Mouse (Mus musculus) retina, adult 2 months (tissue): ENCODE data around the gene Crlf3.

Source experiments
- DNase-seq: peaks from one replicate; pipeline ENCODE4 v3.0.0-alpha.2; 2012; ENCODE audit warnings: low read depth, low spot score

Gene Crlf3

GRCm38 (mm10) chr11:80080826-80081728, at the start of gene Crlf3:
Gene Crlf3 (minus strand): TSS chr11:80080991.
- peak; percentile 83 for DNase-seq

GRCm38 (mm10) chr11:80116411-80116810, 35.6 kb upstream of the Crlf3 start:
- DNase-seq, result no peak

DNA sequence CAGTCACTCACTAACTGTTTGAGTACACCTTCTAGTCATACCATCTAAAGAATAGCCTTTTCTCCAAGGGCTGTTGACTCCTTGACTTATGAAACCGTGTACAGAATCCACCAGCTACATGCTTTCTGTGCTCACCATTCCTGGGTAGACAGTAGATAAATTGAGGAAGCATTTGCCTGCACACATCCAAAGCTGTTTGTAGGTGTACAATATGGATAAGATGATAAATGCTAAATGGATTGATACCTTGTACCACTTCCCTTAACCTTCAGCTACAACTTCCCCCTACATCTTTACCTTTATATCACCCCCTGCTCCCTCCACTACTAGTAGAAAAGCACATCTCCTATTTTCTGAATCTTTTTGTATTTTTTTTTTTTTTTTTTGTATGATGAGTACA, 23.6 kb upstream of the Crlf3 start:
- no peak for DNase-seq

DNA sequence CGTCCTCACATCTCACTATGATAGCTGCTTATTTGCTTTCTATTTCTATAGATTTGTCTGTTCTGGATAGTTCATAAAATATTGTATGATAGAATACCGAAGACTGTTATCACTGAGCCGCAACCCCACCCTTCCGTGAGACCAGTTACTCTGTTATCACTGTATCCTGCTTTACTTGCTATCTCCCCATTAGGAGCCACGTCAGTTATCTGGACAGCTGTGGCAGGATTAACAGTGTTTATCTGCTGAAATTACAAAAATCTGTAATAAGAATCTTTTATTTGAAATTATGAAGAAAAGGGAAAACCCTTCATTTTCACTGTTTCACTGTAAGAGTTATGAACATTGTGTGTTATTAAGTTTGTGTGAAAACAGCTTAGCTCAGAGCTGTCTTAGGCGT, 20.5 kb upstream of the Crlf3 start:
- no peak for DNase-seq

DNA sequence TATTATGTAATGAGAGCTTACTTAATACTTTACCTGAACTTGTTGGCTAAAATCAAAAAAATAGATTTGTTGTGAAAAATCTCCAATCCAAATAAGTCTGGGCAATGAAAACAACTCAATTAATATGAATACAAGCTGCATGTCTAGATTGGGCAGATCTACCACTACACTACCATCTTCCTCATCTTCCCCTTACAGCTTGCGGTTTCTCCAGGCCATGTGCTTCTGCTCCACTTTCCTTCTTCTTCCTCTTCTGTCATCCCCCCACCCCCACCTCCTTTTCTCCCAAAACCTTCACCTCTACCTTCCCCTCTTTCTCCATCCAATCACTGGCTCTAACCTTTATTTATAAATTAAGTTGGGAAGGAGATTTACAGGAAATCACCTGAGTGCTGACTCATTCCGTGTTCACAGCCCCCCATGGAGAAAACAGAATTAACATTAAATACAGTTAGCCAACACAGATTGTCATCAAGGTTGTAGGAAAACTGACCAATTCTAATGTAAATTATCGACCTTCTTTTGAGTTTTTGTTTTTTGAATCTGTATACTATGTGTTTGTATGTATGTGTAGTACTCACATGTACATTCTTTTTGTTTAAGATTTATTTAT, 17.8 kb upstream of the Crlf3 start:
- DNase-seq, result no peak

- DNase-seq, result no peak
These were observed 9.9 kb upstream of the Crlf3 start for GRCm38 (mm10) chr11:80090555-80091164.

- no peak for DNase-seq
These were observed 9.0 kb upstream of the Crlf3 start for GRCm38 (mm10) chr11:80089817-80090214.

GRCm38 (mm10) chr11:80088917-80089816, 8.4 kb upstream of the Crlf3 start, which contains the start of gene Atad5:
Gene Atad5 (plus strand): TSS chr11:80089400.
- DNase-seq, result peak; percentile 76

- peak; percentile 63 for DNase-seq
These were observed 6.1 kb upstream of the Crlf3 start for GRCm38 (mm10) chr11:80086844-80087243.

DNA sequence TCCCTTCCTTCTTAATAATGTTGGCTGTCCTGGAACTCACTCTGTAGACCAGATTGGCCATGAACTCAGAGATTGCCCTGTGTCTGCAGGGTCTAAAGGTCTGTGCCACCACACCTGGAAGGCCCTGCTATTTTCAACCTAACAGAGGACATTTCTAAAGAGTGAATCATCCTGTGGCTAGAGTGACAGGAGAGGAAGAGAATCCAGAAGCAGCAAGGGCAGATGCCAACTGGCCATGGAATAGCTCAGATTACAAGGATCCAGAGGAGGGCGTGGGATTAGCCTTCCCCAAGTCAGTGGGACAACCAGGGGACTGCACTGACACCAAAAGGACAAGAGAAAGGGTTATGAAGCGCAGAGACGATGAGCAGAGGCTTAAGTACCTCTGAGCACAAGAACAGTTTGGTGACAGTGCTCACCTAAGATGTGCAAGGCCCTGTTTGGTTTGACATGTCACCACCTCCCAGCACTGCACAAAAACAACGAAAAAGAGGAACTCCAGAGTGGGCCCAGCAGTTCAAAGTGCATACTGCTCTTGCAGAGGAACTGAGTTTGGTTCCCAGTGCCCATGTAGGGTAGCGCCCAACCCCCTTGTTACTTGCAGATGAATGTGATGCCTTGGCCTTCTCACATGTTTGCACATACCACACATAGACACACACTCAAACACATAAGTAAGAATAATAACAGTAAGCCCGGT, 4.7 kb upstream of the Crlf3 start:
- no peak for DNase-seq

DNA sequence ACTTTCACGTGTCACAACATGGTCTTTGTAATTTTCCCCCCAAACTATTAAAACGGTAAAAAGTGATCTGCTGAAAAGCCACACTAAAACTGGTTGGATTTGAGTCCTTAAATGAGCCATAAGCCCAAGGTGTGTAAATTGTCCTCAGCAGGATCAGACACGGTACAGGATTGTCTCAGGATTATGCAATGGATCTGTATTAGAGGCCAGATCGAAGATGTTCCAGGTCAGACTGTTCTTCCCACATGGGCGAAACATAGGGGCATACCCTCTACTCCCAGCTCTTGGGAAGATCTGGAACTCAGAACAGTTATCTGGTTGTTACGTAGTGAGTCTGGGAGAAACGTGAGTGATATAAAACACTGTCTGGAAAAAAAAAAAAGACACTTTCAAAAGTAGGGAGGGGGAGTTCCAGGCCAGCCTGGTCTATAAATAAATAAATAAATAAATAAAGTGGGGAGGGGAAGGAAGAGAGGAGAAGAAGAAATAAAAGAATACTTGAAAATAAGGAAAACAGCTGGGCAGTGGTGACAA, 1.1 kb upstream of the Crlf3 start:
- peak; percentile 18 for DNase-seq

- DNase-seq, result no peak
These were observed 388 bp downstream of the Crlf3 start for GRCm38 (mm10) chr11:80080381-80080825.

- no peak for DNase-seq
These were observed 1.0 kb downstream of the Crlf3 start for GRCm38 (mm10) chr11:80079751-80080150.

GRCm38 (mm10) chr11:80078831-80079230, 2.0 kb downstream of the Crlf3 start:
- DNase-seq, result no peak

GRCm38 (mm10) chr11:80077784-80078545, 2.8 kb downstream of the Crlf3 start:
- no peak for DNase-seq

GRCm38 (mm10) chr11:80075608-80076277, 5.0 kb downstream of the Crlf3 start:
- DNase-seq, result no peak

DNA sequence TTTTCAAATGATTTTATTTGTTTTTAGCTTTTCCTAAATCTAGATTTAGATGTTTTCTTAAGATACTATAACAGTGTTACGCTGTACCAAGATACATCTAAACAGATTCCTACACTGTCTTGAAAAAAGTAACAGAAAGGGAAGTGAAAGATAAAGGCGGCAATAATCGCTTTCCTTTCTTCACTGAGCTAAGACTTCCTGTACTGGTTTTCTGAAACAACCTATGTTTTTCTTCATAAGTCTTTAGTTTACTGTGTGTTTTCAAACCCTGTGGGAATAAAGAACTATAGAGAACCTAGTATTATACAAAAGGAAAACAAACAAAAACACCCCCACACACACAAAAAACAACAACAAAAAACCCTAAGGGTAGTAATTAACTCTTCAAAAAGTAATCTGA, 8.4 kb downstream of the Crlf3 start:
- DNase-seq, result no peak

DNA sequence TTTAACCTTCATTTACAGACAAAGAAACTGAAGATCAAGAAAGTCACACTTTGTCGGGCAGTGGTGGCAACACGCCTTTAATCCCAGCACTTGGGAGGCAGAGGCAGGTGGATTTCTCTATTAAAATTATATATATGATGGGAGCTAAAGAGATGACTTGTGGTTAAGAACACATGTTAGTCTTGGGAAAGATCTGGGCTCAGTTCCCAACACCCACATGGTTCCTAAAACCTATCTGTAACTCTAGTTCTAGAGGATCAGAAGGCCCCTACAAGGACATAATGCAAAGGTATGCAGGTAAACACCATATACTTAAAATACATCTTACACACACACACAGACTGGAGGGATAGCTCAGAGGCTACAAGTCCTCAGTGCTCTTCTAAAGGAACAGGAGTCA, 9.8 kb downstream of the Crlf3 start:
- DNase-seq, result no peak

GRCm38 (mm10) chr11:80069815-80070214, 11.0 kb downstream of the Crlf3 start:
- no peak for DNase-seq
